Mouse (Mus musculus): ENCODE measurements at regions not wholly inside any gene's neighbourhood (a gene's known extent, or its start where the extent isn't known, plus 50 kb on each side); places are given as distances from the start of the nearest gene placed in this dataset.

DNA sequence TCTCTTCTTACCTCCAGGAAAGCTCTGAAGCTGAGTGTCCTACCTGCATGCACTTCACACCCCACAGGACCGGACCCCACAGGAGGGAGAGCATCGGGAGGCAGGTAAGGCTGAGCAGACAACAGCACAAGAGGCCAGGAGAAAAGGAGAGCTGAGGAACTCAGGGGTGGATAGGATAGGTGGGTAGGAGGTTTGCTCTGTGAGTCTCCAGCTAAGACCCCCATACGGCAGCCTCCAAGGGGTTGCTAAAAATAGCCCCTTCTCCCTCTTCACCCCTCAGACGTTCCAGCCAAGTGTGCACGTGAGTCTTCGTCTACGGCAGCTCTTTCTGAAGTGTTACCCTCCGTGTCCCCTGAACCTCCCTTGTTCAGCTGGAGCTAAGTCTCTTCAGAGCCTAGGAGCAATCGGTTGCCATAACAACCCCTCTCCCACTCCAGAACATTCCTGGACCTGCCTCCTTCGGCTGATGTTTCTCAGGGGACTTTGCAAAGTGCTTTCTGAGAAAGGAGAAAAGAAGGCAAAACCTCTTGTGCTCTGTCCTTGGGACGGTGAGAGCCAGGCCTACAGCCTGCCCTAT, 117.3 kb upstream of the Ajap1 start:
- DNase-seq (ENCODE audit: low spot score), result peak; percentile 18
- WGBS, result 60% methylated on average over 11 of the region's 11 CpGs
- no peak for TF ChIP-seq POLR2A (IDR thresholded peaks at IDR 0.05; ENCODE audit: borderline replicate concordance, extremely low read depth, insufficient read depth, insufficient read length)
- Histone ChIP-seq H3K4me2 (replicated peaks; ENCODE audit: low read depth, low read length, severe bottlenecking) (no peak overlapping the region), H3K4me3 (replicated peaks; ENCODE audit: low read length) (no peak overlapping the region), H3K27ac (replicated peaks; ENCODE audit: low read depth, low read length) (no peak overlapping the region), H3K4me1 (ENCODE audit: control insufficient read depth, insufficient read depth, low read length) (no peaks in the 10 kb centered on the region), H3K9ac (ENCODE audit: low read depth, low read length, severe bottlenecking) (no peak overlapping the region), H3K27me3 (ENCODE audit: control insufficient read depth, insufficient read depth, low read length) (no peaks in the 10 kb centered on the region), H3K36me3 (ENCODE audit: control insufficient read depth, insufficient read depth, low read length) (no peaks in the 10 kb centered on the region), H3K9me3 (ENCODE audit: control insufficient read depth, low read length) (no peaks in the 10 kb centered on the region)
- ATAC-seq (ENCODE audit: low FRiP score, low read depth), result no peak

GRCm38 (mm10) chr4:153602496-153602895, 119.9 kb upstream of the Ajap1 start:
- TF ChIP-seq POLR2A (IDR thresholded peaks at IDR 0.05; ENCODE audit: borderline replicate concordance, extremely low read depth, insufficient read depth, insufficient read length), result no peak
- Histone ChIP-seq H3K4me2 (replicated peaks; ENCODE audit: low read depth, low read length, severe bottlenecking) (no peak overlapping the region), H3K9me3 (ENCODE audit: control insufficient read depth, low read length) (no peaks in the 10 kb centered on the region), H3K27me3 (ENCODE audit: control insufficient read depth, insufficient read depth, low read length) (no peaks in the 10 kb centered on the region), H3K4me3 (replicated peaks; ENCODE audit: low read length) (no peak overlapping the region), H3K27ac (replicated peaks; ENCODE audit: low read depth, low read length) (no peak overlapping the region), H3K9ac (ENCODE audit: low read depth, low read length, severe bottlenecking) (no peak overlapping the region), H3K4me1 (ENCODE audit: control insufficient read depth, insufficient read depth, low read length) (no peaks in the 10 kb centered on the region), H3K36me3 (ENCODE audit: control insufficient read depth, insufficient read depth, low read length) (no peaks in the 10 kb centered on the region)
- no peak for DNase-seq (ENCODE audit: low spot score)
- no peak for ATAC-seq (ENCODE audit: low FRiP score, low read depth)
- 84% methylated on average over 4 of the region's 4 CpGs for WGBS

- no peak overlapping the region for H3K4me2 ChIP-seq (replicated peaks; ENCODE audit: low read depth, low read length, severe bottlenecking)
- DNase-seq (ENCODE audit: low spot score) (no peak), ATAC-seq (ENCODE audit: low FRiP score, low read depth) (no peak)
- H3K9me3 ChIP-seq (ENCODE audit: control insufficient read depth, low read length), result no peaks in the 10 kb centered on the region
- no peak overlapping the region for H3K9ac ChIP-seq (ENCODE audit: low read depth, low read length, severe bottlenecking)
- TF ChIP-seq POLR2A (IDR thresholded peaks at IDR 0.05; ENCODE audit: borderline replicate concordance, extremely low read depth, insufficient read depth, insufficient read length), result no peak
- H3K27me3 ChIP-seq (ENCODE audit: control insufficient read depth, insufficient read depth, low read length), result no peaks in the 10 kb centered on the region
- no peak overlapping the region for H3K4me3 ChIP-seq (replicated peaks; ENCODE audit: low read length)
- H3K27ac ChIP-seq (replicated peaks; ENCODE audit: low read depth, low read length), result no peak overlapping the region
- no peaks in the 10 kb centered on the region for H3K36me3 ChIP-seq (ENCODE audit: control insufficient read depth, insufficient read depth, low read length)
- WGBS, result 80% methylated on average over 11 of the region's 11 CpGs
- no peaks in the 10 kb centered on the region for H3K4me1 ChIP-seq (ENCODE audit: control insufficient read depth, insufficient read depth, low read length)
These were observed 120.6 kb upstream of the Ajap1 start for GRCm38 (mm10) chr4:153603056-153603840.

- H3K9ac ChIP-seq (ENCODE audit: low read depth, low read length, severe bottlenecking), result no peak overlapping the region
- DNase-seq (ENCODE audit: low spot score) (no peak), ATAC-seq (ENCODE audit: low FRiP score, low read depth) (no peak)
- no peaks in the 10 kb centered on the region for H3K36me3 ChIP-seq (ENCODE audit: control insufficient read depth, insufficient read depth, low read length)
- no peaks in the 10 kb centered on the region for H3K9me3 ChIP-seq (ENCODE audit: control insufficient read depth, low read length)
- 80% methylated on average over 7 of the region's 7 CpGs for WGBS
- no peak overlapping the region for H3K27ac ChIP-seq (replicated peaks; ENCODE audit: low read depth, low read length)
- H3K4me2 ChIP-seq (replicated peaks; ENCODE audit: low read depth, low read length, severe bottlenecking), result no peak overlapping the region
- no peak overlapping the region for H3K4me3 ChIP-seq (replicated peaks; ENCODE audit: low read length)
- TF ChIP-seq POLR2A (IDR thresholded peaks at IDR 0.05; ENCODE audit: borderline replicate concordance, extremely low read depth, insufficient read depth, insufficient read length), result no peak
- H3K27me3 ChIP-seq (ENCODE audit: control insufficient read depth, insufficient read depth, low read length), result no peaks in the 10 kb centered on the region
- no peaks in the 10 kb centered on the region for H3K4me1 ChIP-seq (ENCODE audit: control insufficient read depth, insufficient read depth, low read length)
These were observed 121.3 kb upstream of the Ajap1 start for GRCm38 (mm10) chr4:153603936-153604335.

DNA sequence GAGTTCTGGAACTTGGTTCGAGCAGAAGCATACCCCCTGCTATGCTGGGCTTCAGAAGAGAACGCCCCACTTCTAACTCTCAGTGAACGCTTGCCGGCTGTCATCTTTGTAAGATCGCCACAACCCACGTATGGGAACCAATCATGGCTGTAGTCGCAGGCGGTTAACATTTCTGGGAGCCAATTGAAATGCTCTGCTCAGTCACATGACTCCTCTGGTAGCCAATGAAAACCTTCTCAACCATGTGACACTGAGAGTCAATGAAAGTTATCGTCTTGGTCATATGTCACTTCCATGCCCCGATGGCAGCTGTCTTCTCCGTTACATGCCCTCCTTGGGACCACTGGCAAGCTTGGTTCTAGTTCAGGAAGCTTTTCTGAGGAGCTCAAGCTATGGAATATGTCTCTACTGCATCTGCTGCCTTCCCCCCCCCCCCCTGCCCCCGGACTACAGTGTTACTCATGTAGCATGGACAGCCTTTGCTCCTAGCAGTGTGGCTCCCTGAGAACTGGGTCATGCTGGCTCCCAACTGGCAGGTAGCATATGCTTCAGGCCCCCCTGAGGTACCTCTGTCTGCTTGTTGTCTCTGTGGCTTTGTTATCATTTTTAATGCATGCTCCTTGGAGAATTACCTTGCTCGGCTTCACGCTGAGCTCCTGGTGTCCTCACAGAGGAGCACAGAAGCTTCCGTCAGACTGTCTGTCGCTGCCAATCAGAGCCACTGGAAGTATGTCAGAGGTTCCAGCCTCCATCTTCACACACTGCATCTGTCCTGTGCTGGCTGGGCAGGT, 122.3 kb upstream of the Ajap1 start:
- H3K4me3 ChIP-seq (replicated peaks; ENCODE audit: low read length), result no peak overlapping the region
- no peak overlapping the region for H3K9ac ChIP-seq (ENCODE audit: low read depth, low read length, severe bottlenecking)
- no peaks in the 10 kb centered on the region for H3K4me1 ChIP-seq (ENCODE audit: control insufficient read depth, insufficient read depth, low read length)
- no peak for TF ChIP-seq POLR2A (IDR thresholded peaks at IDR 0.05; ENCODE audit: borderline replicate concordance, extremely low read depth, insufficient read depth, insufficient read length)
- no peaks in the 10 kb centered on the region for H3K9me3 ChIP-seq (ENCODE audit: control insufficient read depth, low read length)
- H3K27me3 ChIP-seq (ENCODE audit: control insufficient read depth, insufficient read depth, low read length), result no peaks in the 10 kb centered on the region
- H3K36me3 ChIP-seq (ENCODE audit: control insufficient read depth, insufficient read depth, low read length), result no peaks in the 10 kb centered on the region
- H3K4me2 ChIP-seq (replicated peaks; ENCODE audit: low read depth, low read length, severe bottlenecking), result no peak overlapping the region
- no peak for DNase-seq (ENCODE audit: low spot score)
- no peak overlapping the region for H3K27ac ChIP-seq (replicated peaks; ENCODE audit: low read depth, low read length)
- 90% methylated on average over 16 of the region's 16 CpGs for WGBS
- ATAC-seq (ENCODE audit: low FRiP score, low read depth), result no peak

All from limb, embryonic 14.5 days (tissue).